Mouse (Mus musculus) lung, embryonic 15.5 days (tissue): ENCODE data around the gene Lck. TPM values are rescaled to one million over a fixed set of nuclear protein-coding genes. Genes with fewer than 3 reads are reported as not detected.

Experiments
- ATAC-seq: fragments of 200-750 bp; cut with Nextera tagmentation; 2 replicates; pipeline ENCODE4 v1.8.0; 2017; ENCODE audit warnings: moderate number of reproducible peaks, borderline replicate concordance; ENCODE audit not compliant: low FRiP score, low TSS enrichment; ENCODE audit errors: extremely low read depth
- H3K27ac ChIP-seq: fragments of 300-500 bp; sonication (generic); 2 replicates; pipeline ENCODE4 v1.5.1; 2015; ENCODE audit warnings: moderate library complexity, mild to moderate bottlenecking, inconsistent platforms
- H3K27me3 ChIP-seq: fragments of 300-500 bp; sonication (generic); 2 replicates; pipeline ENCODE4 v1.6.1; 2015; ENCODE audit warnings: inconsistent platforms
- H3K36me3 ChIP-seq: fragments of 300-500 bp; sonication (generic); 2 replicates; pipeline ENCODE4 v1.6.1; 2015; ENCODE audit warnings: inconsistent platforms
- H3K4me1 ChIP-seq: fragments of 300-500 bp; sonication (generic); 2 replicates; pipeline ENCODE4 v1.6.1; 2015; ENCODE audit warnings: inconsistent platforms
- H3K4me2 ChIP-seq: fragments of 300-500 bp; sonication (generic); 2 replicates; pipeline ENCODE4 v1.6.1; 2015; ENCODE audit warnings: inconsistent platforms, mild to moderate bottlenecking, moderate library complexity
- H3K4me3 ChIP-seq: fragments of 300-500 bp; sonication (generic); 2 replicates; pipeline ENCODE4 v1.5.1; 2015; ENCODE audit warnings: mild to moderate bottlenecking, inconsistent platforms
- H3K9ac ChIP-seq: fragments of 300-500 bp; sonication (generic); 2 replicates; pipeline ENCODE4 v1.6.1; 2015; ENCODE audit warnings: inconsistent platforms
- H3K9me3 ChIP-seq: fragments of 300-500 bp; sonication (generic); 2 replicates; pipeline ENCODE4 v1.6.1; 2016; ENCODE audit warnings: inconsistent platforms
- WGBS: fragments of 180-500 bp; shearing (Covaris S2); methylation state at CpG from one replicate; pipeline ENCODE4 v1.1.7; 2015; 5-methylcytosine and 5-hydroxymethylcytosine counted together
- polyA plus RNA-seq: library from polyadenylated mRNA; unstranded; fragments of >200 nt; fragmentation: Nextera tagmentation; extraction: Ambion mirVana; gene quantifications from 2 replicates; pipeline ENCODE4 v1.2.1, GENCODE M21; 2015

Gene Lck
- polyA plus RNA-seq, 1 experiment from 2014 or later, result 24.9 TPM

DNA sequence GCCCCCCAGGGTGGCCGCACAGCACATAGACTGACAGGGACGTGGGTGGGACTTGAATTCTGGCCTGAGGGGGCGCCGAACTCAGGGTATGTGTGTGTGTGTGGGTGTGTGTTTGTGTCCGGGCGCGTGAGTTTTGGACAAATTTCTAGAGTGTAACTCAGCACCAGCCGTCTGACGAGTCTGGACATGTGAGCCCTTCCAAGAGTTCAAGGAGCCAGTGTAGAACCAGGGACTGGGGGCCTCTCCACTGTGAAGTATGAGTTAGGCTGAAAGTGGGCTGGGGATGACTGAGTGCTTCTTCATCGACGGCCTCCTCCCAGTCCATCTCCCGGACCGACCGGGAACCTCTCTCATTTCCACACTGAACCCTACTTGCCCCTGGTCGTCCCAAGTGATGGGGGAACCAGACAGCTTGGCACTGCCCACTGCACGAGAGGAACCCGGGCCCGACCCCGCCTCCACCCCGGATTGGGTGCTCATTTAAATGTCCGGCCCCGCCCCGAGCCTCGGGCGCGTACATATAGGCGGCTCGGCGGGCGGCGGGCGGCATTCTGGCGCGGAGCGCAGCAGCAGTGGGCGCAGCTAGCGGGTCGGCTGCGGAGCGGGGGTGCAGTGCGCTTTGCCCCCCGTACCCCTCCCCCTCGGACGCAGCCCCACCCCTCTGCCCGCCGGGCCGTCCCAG, 60.2 kb downstream of the Lck start, which contains the start of gene Marcksl1:
TSS of gene Marcksl1 (plus strand) at position 496 of the 682 bp plus-strand sequence.
- Histone ChIP-seq H3K4me1 (peaks cover 60% of the 10 kb centered on the region), H3K36me3 (peaks cover 25% of the 10 kb centered on the region), H3K27ac (peak within 1 kb of the TSS; percentile 95), H3K4me3 (peak within 1 kb of the TSS; percentile 95), H3K4me2 (peak within 1 kb of the TSS; percentile 80), H3K9ac (peak within 1 kb of the TSS; percentile 99), H3K9me3 (no peaks in the 10 kb centered on the region), H3K27me3 (no peaks in the 10 kb centered on the region)
- ATAC-seq, result peak; percentile 92
- 4% methylated on average over 47 of the region's 47 CpGs for WGBS

DNA sequence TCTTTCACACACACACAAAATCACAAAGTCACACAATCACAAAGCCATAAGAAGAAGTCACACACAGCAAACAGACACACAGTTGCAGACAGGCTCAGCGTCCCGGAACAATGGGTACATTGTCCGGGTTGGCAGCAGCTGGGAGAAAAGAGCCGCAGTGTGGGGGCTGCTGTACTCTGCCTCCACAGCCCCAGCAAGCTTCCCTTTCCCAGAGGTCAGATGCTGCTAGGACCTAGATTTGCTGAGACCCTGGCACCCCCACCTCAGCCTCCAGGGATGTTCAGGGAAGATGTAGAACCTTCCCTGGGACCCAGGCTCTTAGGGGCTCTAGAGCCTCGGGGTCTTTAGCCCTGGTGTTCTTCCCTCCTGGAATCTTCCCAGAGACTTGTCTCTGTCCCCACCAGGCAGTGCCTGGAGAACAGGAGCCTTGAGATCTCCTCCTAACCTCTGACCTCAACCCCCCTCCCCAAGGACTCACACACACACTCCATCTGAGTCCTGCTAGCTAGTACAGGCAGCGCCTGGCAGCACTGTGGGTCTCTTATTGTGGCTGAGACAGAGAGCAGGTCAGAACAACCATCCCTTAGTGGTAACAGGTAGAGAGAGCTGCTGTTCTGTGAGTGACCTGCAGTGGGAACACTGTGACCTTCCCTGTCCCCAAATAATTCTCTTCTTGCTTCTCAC, 61.9 kb downstream of the Lck start:
- no peak for ATAC-seq
- H3K27ac ChIP-seq, result no peak overlapping the region
- 52% methylated on average over 6 of the region's 6 CpGs for WGBS
- no peaks in the 10 kb centered on the region for H3K27me3 ChIP-seq
- H3K4me3 ChIP-seq, result no peak overlapping the region
- H3K9me3 ChIP-seq, result no peaks in the 10 kb centered on the region
- no peak overlapping the region for H3K9ac ChIP-seq
- peaks cover 11% of the 10 kb centered on the region for H3K36me3 ChIP-seq
- no peak overlapping the region for H3K4me2 ChIP-seq
- peaks cover 51% of the 10 kb centered on the region for H3K4me1 ChIP-seq

DNA sequence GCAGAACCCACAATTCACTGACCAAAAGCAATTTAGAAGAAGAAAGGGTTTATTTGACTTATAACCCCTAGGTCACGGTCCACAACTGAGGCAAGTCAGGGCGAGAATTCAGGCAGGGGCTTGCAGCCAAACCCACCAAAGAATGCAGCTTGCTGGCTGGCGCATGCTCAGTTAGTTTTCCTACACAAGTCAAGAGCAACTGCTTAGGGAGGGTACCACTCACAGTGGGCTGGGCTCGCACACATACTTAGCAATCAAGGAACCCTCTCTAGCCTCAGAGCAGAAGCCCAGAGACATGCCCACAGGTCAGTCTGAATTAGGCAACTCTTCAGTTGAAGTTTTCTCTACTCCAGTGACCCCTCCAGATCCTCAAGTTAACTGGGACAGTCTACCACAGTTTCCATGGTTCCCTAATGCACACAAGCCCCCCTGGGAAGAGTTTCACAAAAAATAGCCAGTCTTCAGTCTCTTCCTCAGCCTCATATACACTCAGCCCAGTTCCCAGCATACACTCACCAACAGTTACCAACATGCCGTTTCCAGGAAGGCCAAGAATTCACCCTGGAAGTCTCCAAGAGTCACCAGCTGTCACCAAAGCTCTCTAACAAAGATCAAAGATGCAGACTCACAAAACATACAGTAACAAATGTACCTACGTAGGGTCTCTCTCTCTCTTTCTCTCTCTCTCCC, 62.6 kb downstream of the Lck start:
- Histone ChIP-seq H3K36me3 (peaks cover 8% of the 10 kb centered on the region; the same call in 1 of the 2 replicates), H3K4me2 (no peak overlapping the region), H3K9me3 (no peaks in the 10 kb centered on the region), H3K27ac (no peak overlapping the region), H3K4me3 (no peak overlapping the region), H3K9ac (no peak overlapping the region), H3K27me3 (no peaks in the 10 kb centered on the region), H3K4me1 (peaks cover 46% of the 10 kb centered on the region)
- no peak for ATAC-seq
- WGBS, result 42% methylated on average over 6 of the region's 6 CpGs

DNA sequence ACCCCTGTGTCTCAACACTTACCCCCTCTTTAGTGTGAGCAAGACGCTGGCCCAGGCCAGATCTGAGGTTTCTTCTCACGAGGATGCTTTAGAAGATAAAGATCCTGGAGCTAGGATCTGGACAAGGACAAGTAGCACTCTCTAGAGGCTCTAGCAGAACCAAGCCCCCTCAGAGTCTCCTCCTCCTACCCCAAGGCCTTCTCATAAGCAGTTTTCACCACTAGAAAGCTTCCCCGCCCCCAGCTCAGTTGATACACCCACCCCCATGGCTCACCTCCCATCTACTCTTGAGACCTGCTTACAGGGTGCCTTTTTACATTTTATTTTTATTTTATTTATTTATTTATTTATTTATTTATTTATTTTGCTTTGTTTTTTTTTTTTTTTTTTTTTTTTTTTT, 63.8 kb downstream of the Lck start:
- 50% methylated on average over 3 of the region's 3 CpGs for WGBS
- Histone ChIP-seq H3K4me1 (peaks cover 35% of the 10 kb centered on the region), H3K27me3 (no peaks in the 10 kb centered on the region), H3K4me3 (no peak overlapping the region), H3K36me3 (no peaks in the 10 kb centered on the region), H3K9ac (no peak overlapping the region), H3K9me3 (no peaks in the 10 kb centered on the region), H3K4me2 (no peak overlapping the region), H3K27ac (no peak overlapping the region)
- no peak for ATAC-seq

DNA sequence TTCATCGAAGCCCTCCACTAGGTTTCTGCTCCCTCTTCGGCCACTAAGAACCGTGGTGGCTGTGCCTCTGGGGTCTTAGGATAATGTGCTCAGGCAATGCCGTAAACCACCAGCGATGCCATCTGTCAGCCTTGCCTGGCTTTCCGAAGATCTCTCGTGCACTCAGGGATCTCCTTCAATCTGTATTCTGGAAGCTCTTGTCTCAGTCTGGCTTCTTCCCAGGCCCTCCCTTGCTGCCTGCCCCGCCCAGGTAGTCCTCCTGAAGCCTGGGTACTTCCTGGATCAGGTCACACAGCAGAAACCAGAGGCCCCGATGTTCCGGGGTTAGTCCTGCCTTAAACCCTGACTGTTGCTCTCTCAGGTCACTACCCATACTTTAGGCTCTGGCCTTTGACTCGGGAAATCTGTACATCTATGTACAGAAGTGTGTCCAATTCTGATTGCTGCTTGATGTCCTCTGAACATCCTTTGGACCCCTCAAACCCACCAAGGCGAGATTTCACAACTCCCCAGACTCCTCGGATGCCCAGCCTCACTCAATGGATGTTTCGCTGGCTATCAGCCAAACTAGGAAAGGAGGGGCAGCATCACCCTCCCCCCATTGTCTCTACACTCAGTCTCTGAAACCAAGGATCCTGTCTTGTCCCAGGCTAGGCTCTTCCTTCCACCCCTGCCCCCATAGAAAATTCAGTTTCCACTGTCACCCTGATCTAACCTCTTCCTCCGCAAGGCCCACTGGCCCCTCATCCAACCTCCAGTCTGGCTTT, 64.4 kb downstream of the Lck start:
- Histone ChIP-seq H3K4me3 (no peak overlapping the region), H3K4me2 (no peak overlapping the region), H3K9ac (no peak overlapping the region), H3K27me3 (no peaks in the 10 kb centered on the region), H3K36me3 (no peaks in the 10 kb centered on the region), H3K4me1 (peaks cover 35% of the 10 kb centered on the region), H3K27ac (no peak overlapping the region), H3K9me3 (no peaks in the 10 kb centered on the region)
- WGBS, result 55% methylated on average over 15 of the region's 15 CpGs
- no peak for ATAC-seq

DNA sequence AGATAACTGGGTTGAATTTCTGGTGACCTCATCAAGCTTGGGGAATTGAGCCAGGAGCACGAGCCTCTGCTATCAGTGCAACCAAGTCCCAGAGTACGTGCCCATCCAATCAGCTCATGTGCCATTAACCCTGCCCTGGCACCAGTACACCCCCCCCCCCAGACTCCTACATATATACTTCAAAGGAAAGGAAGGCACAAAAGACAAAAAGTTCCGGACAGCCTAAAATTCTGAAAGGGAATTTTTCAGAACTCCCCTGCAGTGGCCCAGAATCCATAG, 65.3 kb downstream of the Lck start:
- Histone ChIP-seq H3K4me3 (no peak overlapping the region), H3K27me3 (no peaks in the 10 kb centered on the region), H3K4me1 (peaks cover 35% of the 10 kb centered on the region), H3K36me3 (no peaks in the 10 kb centered on the region), H3K9ac (no peak overlapping the region), H3K9me3 (no peaks in the 10 kb centered on the region), H3K4me2 (no peak overlapping the region), H3K27ac (no peak overlapping the region)
- 55% methylated on average over 3 of the region's 3 CpGs for WGBS
- ATAC-seq, result no peak

DNA sequence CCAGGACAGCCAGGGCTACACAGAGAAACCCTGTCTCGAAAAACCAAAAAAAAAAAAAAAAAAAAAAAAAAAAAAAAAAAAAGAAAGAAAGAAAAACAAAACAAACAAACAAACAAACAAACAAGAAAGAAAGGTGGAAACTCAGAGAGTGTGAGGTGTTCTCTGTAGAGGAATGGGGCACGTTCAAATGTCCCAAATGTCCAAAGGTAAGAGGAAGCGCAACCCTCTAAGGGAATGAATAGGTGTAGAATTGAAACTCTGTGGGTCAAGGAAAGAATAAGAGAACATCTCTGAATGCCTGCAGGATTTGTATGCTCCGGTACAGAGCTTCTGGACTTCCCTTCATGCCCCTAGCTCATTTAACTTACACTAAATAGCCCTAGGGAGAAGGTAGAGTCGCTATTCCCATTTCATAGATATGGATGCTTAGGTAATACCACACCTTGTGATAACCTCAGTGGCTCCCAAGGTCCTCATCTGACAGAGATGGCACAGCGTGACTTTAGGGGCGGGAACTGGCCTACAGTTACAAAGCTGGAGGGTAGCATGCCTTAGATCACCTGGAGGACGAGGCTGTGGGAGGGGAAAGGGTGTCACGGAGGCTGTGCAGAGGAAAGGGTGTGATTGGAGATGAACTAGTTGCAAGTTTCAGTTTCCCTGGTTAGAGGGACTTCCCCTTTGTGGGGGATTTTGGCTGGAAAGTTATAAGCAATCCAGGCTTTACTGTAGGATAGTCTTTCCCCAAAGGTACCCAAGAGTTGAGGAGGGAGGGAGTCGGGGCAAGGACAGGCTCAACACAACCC, 65.8 kb downstream of the Lck start:
- Histone ChIP-seq H3K9ac (no peak overlapping the region), H3K4me1 (peaks cover 37% of the 10 kb centered on the region), H3K27me3 (no peaks in the 10 kb centered on the region), H3K9me3 (no peaks in the 10 kb centered on the region), H3K4me3 (no peak overlapping the region), H3K36me3 (no peaks in the 10 kb centered on the region), H3K4me2 (no peak overlapping the region), H3K27ac (no peak overlapping the region)
- no peak for ATAC-seq
- 56% methylated on average over 9 of the region's 10 CpGs for WGBS

DNA sequence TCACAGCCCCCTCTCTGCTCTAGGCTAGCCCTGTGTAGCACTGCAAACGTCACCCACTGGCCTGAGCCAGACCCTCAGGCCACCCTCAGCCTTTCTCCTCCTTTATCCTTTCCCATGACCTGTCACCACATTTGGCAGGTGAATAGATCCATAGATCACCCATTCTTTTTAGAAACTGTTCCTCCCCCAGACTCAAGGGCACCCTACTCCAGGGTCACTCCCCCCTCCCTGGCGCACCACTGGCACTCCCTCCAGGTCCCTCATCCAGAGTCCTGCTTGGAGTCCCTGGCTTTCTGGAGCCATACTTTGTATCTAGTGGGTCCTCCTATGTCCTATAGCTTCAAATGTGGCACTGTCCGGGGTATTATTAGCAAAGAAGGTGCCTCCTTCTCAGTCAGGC, 67.9 kb downstream of the Lck start:
- H3K4me2 ChIP-seq, result no peak overlapping the region
- H3K4me3 ChIP-seq, result no peak overlapping the region
- H3K27ac ChIP-seq, result no peak overlapping the region
- H3K9me3 ChIP-seq, result no peaks in the 10 kb centered on the region
- H3K9ac ChIP-seq, result no peak overlapping the region
- H3K4me1 ChIP-seq, result peaks cover 32% of the 10 kb centered on the region
- no peak for ATAC-seq
- 78% methylated on average over 3 of the region's 3 CpGs for WGBS
- H3K27me3 ChIP-seq, result no peaks in the 10 kb centered on the region
- H3K36me3 ChIP-seq, result no peaks in the 10 kb centered on the region

DNA sequence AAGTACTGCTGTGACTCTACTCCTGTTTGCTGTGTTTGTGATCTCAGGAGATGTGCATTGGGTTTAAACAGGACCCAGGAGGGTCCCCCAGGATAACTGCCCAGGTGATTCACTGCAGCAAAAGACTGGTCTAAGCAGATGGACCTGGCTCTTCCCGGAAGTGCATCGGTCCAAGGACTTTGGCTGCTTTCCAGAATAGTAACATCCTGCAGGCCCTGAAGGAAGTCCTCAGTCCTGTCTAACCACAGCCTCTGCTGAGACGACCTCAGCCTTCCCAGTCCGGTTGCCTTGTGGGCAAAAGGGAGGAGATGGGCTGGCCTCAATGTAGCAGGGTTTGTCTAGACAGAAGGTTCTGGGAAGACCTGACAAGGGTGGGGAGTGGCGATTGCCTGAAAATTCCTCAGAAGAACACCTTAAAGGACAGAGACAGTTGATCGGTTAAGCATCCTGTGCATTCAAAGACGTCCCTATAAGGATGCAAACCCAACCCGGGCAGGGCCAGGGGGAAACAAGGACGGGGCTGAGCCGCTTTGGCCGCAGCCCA, 70.5 kb downstream of the Lck start:
- Histone ChIP-seq H3K27me3 (no peaks in the 10 kb centered on the region), H3K27ac (0 out of 2 replicates have a peak overlapping the region, but pooled peaks have one; percentile 9), H3K4me3 (no peak overlapping the region), H3K4me1 (peaks cover 27% of the 10 kb centered on the region), H3K9me3 (no peaks in the 10 kb centered on the region), H3K4me2 (no peak overlapping the region), H3K9ac (no peak overlapping the region), H3K36me3 (no peaks in the 10 kb centered on the region)
- 55% methylated on average over 11 of the region's 11 CpGs for WGBS
- no peak for ATAC-seq

DNA sequence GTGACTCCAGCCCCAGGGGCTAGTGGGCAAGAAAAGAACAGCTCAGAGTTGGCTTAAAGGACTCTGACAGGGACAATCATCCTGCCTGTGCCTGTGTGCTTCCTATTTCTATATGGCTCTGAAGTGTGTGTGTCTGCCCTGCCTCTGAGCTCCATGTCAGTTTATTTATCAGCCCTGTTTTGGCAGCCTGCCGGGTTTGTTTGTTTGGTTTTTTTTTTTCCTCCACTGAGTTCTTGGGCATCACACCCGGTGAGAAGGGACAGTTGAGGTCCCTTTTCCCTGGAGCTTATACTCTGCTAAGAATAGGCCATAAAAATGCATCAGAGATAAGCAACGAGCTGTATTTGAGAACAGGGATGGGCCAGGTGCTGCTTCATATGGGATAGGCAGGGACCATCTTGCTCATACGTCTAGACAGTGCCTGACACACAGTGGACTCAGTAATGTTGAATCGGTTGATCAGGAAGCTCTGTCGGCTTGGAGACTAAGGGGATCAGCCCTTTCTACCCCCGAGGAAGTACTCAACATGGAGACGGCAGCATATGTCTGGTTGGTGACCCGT, 71.0 kb downstream of the Lck start:
- peaks cover 29% of the 10 kb centered on the region for H3K4me1 ChIP-seq
- no peak for ATAC-seq

More for the DNA sequence above, 71.0 kb downstream of the Lck start:
- Histone ChIP-seq H3K9me3 (no peaks in the 10 kb centered on the region), H3K4me2 (no peak overlapping the region), H3K4me3 (no peak overlapping the region), H3K27me3 (no peaks in the 10 kb centered on the region), H3K9ac (no peak overlapping the region), H3K27ac (peak overlapping the region; percentile 9; the same call in 1 of the 2 replicates), H3K36me3 (no peaks in the 10 kb centered on the region)
- WGBS, result 43% methylated on average over 9 of the region's 9 CpGs
